Mouse (Mus musculus) thymus, postnatal 4 days (tissue): ENCODE data around the gene Otulin.

Source experiments
- DNase-seq: peaks from one replicate; pipeline ENCODE4 v3.0.0; 2021

Otulin gene

GRCm38 (mm10) chr15:27656626-27657025 is 26.1 kb upstream of the Otulin start:
- no peak for DNase-seq

DNA sequence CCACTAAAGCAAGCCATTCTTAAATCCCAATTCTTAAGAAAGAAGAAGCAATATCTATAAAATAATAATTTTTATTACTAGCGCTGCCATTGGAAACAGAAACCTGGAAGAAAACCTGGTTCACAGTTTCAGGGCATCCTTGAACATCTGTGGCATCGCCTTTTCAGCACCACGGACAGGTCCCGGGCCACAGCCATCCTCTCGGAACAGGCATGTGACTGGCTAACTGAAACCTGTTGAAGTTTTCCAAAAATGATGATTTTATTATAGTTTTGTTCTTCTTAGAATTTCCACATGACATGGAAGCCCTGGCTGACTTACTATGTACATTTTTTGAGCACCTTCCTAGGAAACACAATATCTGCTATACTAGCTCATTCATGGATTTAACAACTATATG is 24.5 kb upstream of the Otulin start:
- peak; percentile 73 for DNase-seq

GRCm38 (mm10) chr15:27647686-27648085 is 17.2 kb upstream of the Otulin start:
- DNase-seq, result no peak

- DNase-seq, result no peak
These were observed 16.2 kb upstream of the Otulin start for GRCm38 (mm10) chr15:27646665-27647064.

DNA sequence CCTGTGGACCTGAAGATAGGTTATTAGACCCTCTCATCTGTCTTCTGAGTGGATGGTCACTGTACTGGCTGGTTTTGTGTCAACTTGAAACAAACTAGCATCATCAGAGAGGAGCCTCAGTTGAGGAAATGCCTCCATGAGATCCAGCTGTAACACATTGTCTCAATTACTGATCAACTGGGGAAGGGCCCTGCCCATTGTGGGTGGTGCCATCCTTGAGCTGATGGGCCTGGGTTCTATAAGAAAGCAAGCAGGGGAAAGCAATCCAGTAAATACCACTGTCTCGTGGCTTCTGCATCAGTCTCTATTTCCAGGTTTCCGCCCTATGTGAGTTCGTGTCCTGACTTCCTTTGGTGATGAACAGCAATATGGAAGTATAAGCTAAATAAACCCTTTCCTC is 14.8 kb upstream of the Otulin start:
- DNase-seq, result no peak

DNA sequence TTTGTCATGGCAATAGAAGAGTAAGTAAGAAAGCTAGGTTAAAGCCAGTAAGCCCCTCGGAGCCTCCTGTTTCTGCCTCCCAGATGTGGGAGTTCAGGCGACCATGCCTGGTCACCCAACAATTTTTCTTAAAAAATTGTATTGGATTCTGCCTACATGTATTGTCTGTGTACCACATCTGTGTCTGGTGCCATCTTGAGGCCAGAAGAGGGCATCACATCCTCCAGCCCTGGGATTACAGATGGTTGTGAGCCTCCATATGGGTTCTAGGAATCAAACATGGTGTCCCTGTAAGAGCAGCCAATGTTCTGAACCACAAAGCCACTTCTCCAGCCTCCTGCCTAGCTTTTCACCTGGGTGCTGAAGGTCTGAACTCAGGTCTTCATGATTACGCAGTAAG is 12.4 kb upstream of the Otulin start:
- peak; percentile 58 for DNase-seq

DNA sequence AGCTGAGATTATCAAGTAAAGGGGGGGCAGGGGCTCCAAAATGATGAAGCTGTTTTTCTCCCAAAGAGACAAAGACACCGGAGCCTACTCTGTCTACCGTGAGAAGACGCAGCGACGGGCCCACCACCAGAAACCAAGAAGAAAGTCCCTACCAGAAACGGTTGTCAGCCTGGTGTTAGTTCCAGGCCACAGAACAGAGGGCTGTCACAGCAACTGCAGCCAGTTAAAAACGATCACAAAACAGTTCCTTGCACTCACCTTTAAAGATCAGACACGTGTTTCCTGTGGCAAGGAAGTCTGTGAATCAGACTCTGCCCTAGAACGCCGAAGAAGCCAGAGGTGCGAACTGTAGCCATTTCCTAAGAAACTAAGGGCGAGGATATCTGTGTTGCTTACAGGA is 10.7 kb upstream of the Otulin start:
- DNase-seq, result peak; percentile 38

GRCm38 (mm10) chr15:27633941-27634900 is 3.7 kb upstream of the Otulin start:
- no peak for DNase-seq

DNA sequence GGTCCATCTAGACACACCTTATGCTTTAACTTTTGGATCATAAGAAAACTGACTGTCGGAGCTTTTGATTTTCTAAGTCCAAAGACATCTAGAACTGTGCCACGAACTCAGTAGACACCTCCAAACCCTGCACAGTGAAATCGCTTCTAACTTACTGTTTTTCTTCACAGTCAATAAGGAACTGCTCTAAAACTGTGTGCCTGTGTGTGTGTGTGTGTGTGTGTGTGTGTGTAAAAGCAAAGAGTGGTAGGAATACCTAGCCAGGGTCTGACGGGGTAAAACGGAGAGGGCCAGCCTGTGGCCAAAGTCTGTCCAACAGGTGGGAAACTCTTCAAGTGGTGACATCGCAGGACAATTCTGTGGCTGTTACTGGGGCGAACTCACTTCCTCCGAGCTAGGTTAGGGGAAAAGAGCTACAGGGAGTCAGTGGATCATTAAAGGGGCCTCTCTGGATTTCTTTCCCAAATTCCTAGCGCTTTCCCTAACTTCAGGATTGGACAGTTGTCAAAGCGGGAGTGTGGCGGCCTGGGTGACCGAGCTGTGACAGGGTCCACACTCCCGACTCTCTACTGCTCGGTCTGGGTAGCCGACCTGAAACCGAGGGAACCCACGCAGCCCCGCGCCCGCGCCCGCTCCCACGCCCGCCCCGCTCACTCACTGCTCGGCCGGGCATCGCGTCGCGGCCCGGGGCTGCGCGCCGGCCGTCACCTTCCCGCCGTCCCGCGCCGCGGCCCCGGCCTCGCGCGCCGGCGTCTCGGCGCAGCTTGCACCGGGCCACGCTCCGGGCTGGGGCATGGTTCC is 493 bp downstream of the Otulin start:
- DNase-seq, result peak; percentile 30

GRCm38 (mm10) chr15:27629046-27629445 is 1.4 kb downstream of the Otulin start:
- no peak for DNase-seq

GRCm38 (mm10) chr15:27627794-27628193 is 2.7 kb downstream of the Otulin start:
- DNase-seq, result peak; percentile 43

DNA sequence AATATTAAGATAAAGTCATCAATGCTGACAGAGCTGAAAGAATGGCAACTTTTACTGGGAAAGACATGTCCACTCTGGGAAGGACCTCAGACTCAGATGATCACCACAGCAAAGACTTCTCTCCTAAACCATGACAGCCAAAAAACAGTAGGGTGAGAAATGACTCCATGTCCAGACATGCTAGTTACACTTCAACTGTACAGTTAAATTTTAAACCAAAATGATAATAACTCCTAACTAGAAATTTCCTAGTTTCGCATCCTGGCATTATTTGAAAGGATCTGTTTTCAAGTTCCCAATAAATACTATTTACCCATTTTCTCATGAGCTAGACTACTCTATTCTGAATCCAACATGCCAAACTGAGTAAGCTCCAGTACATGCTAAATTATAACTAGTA is 4.2 kb downstream of the Otulin start:
- DNase-seq, result no peak

- no peak for DNase-seq
These were observed 4.6 kb downstream of the Otulin start for GRCm38 (mm10) chr15:27625890-27626255.

DNA sequence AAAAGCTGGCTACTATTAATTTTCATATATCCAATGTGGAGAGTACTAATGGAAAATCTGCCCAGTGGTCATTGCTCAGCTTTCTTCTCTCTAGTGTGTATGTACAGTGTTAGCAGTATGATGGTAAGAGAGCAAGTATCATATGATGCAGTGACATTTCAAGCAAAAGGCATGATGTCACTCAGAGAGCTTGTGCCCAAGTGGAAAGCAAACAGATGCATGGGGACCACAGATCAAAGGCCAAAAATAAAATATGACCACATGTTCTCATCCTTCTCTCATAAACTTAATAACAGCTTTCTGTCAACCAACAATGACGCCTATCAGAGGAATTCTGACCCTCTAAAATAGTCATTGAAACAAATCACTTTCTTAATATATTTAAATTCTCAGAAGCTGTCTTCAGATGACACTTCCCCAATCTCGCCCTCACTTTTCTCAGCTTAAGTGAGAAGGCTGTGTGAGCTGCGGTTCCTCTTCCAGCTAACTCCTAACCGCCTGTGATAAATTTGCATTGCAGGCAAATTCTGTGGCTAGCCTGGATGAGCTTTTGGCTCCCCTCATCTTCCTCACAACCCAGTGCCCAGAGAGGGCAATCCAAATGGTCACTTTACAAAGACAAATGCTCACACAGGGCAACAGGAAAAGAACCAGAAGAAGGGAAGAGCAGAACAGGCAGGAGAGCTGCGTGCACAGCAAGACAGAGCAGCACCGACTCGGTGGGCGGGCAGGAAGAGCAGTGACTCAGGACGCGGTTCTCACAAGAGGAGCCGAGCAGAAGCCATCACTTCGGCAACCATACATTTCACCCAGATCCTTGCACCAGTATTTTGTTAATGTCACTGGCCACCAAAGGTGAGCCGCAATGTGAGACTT is 5.2 kb downstream of the Otulin start:
- DNase-seq, result peak; percentile 51

GRCm38 (mm10) chr15:27623286-27623685 is 7.2 kb downstream of the Otulin start:
- no peak for DNase-seq

GRCm38 (mm10) chr15:27620475-27621185 is 9.9 kb downstream of the Otulin start:
- DNase-seq, result no peak

- DNase-seq, result no peak
These were observed 10.8 kb downstream of the Otulin start for GRCm38 (mm10) chr15:27619683-27620082.

- no peak for DNase-seq
These were observed 11.5 kb downstream of the Otulin start for GRCm38 (mm10) chr15:27618778-27619533.

GRCm38 (mm10) chr15:27617227-27617626 is 13.3 kb downstream of the Otulin start:
- no peak for DNase-seq

DNA sequence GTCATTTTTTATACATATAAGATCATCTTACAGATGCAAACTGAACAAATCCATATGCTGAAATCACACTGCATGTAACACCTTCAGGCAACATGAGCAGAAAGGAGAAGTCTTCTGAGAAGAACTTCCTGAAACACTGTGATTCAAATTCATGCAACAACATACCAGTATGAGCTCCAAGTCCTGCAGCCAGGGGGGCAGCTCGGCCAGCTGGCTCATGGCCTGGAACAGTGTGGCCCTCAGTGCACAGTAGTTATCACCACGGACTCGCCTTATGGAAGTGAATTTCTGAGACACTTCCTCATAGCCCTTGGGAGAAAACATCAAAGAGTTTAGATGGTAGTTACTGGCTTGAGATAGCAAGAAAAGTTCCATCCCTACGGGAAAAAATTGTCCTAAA is 14.3 kb downstream of the Otulin start:
- no peak for DNase-seq

- no peak for DNase-seq
These were observed 17.2 kb downstream of the Otulin start for GRCm38 (mm10) chr15:27613255-27613654.
